ENCODE assay signal across 8 mouse cellular contexts in the genomic region with DNA sequence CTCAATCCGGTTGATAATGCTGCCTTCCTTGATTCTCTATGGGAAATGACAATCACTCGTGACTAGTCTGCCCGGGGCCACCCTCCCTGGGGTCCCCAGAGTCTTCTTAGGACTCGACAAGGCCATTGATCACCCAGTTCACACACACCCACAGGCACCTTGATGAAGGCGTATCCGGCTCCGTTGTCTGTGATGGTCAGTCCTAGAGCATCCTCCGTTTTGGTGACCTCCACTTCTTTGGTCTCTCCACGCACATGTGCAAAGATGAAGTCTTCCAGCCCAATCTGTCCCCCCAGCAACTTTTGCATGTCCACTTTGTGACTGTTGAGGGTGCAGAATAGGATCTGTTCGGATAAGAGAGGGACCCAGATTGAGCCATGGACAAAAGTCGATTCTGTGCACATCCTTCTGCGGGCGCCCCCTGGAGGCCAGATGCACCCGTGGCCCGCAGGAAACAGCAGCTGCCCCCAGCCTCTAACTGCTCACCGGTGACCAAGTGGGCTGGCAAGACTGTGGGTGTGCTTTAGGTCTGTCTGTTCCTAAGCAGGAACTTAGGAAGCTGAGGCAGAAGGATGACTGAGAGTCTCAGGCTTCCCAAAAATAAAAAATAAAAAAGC. TPM values are rescaled to one million over a fixed set of nuclear protein-coding genes. Genes with fewer than 3 reads are reported as not detected.
DNase-seq lines count a peak whose midpoint lies in the region; ATAC-seq lines count a peak whose summit lies in the region.

No protein-coding gene starts in this region.

- no peak for ATAC-seq in kidney, embryonic 15.5 days (replicated peaks; ENCODE audit: low FRiP score)
- 0 out of 2 replicates have a peak, but pooled peaks have one; percentile 16 for ATAC-seq in megakaryocyte-erythroid progenitor cell, adult 5-6 weeks (replicated peaks; ENCODE audit: low FRiP score, low TSS enrichment, poor library complexity, severe bottlenecking)

- H3K27me3 ChIP-seq in kidney, embryonic 15.5 days: peaks cover 63% of the 10 kb centered on the region

- peak; percentile 63 for DNase-seq in heart, adult 8-10 months (ENCODE audit: low spot score)
- DNase-seq in heart, postnatal 25 days (ENCODE audit: low spot score): no peak
- peak; percentile 69 for DNase-seq in 3T3-L1 (ENCODE audit: low read depth, low spot score)
- DNase-seq in MN1 (ENCODE audit: low spot score): peak; percentile 55
- peak; percentile 72 to 76 for DNase-seq in cerebellum, postnatal 36 days
- no peak for DNase-seq in ovary, adult 18-20 months (ENCODE audit: low spot score)

- peaks cover 35% of the 10 kb centered on the region for H3K4me1 ChIP-seq in kidney, embryonic 15.5 days

- H3K9me3 ChIP-seq in kidney, embryonic 15.5 days (replicated peaks): no peaks in the 10 kb centered on the region

- no peak overlapping the region for H3K4me3 ChIP-seq in kidney, embryonic 15.5 days (replicated peaks)

- 0 out of 2 replicates have a peak, but pooled peaks cover 7% of the 10 kb centered on the region for H3K36me3 ChIP-seq in kidney, embryonic 15.5 days

- WGBS in kidney, embryonic 15.5 days: 35% methylated on average over 16 of the region's 16 CpGs

- H3K4me2 ChIP-seq in kidney, embryonic 15.5 days: peak overlapping the region; percentile 2; the same call in 1 of the 2 replicates

- intact Hi-C loops in heart, postnatal 25 days (cut with DNase I): loop anchor here (2.0 kb wide), 1 partner anchor 51 kb away; a partner anchor contains a TSS

- no peak overlapping the region for H3K27ac ChIP-seq in kidney, embryonic 15.5 days

- no peak overlapping the region for H3K9ac ChIP-seq in kidney, embryonic 15.5 days

RNA-seq across cellular contexts. Expression of a gene that starts 1.6 kb away (rescaled TPM):
- 1 to 10 TPM; 4.1 to 6.6 (median 5.2) TPM for total RNA-seq in heart, adult 8-10 months (2022)
- 1 to 10 TPM; 4.8 to 5.4 TPM for total RNA-seq in heart, postnatal 25 days (2021)
- polyA plus RNA-seq in kidney, embryonic 15.5 days (2015; fragmentation: Nextera tagmentation; extraction: Ambion mirVana): 0.08 TPM in 1 of 2 replicates, not detected in the other
- total RNA-seq in megakaryocyte-erythroid progenitor cell, adult 5-6 weeks (2014; fragmentation: Nextera tagmentation): not detected in 2 replicates
- not detected in 2 replicates for total RNA-seq in megakaryocyte-erythroid progenitor cell, adult 5-6 weeks (2017)

RNA-seq across cellular contexts. Expression of a gene that starts 8.8 kb away (rescaled TPM):
- total RNA-seq in heart, adult 8-10 months (2022): 10 to 100 TPM; 52.4 to 61.2 (median 57.1) TPM
- 10 to 100 TPM; 68.7 to 70.2 TPM for total RNA-seq in heart, postnatal 25 days (2021)
- polyA plus RNA-seq in kidney, embryonic 15.5 days (2015; fragmentation: Nextera tagmentation; extraction: Ambion mirVana): 87.0 and 94.6 TPM in 2 replicates
- 25.7 and 37.6 TPM in 2 replicates for total RNA-seq in megakaryocyte-erythroid progenitor cell, adult 5-6 weeks (2014; fragmentation: Nextera tagmentation)
- 44.2 and 61.1 TPM in 2 replicates for total RNA-seq in megakaryocyte-erythroid progenitor cell, adult 5-6 weeks (2017)

RNA-seq across cellular contexts. Expression of a gene that starts 12.9 kb away (rescaled TPM):
- total RNA-seq in heart, adult 8-10 months (2022): 1 to 10 TPM; 2.7 to 5.4 (median 3.5) TPM
- 1 to 10 TPM; 4.8 to 5.7 TPM for total RNA-seq in heart, postnatal 25 days (2021)
- polyA plus RNA-seq in kidney, embryonic 15.5 days (2015; fragmentation: Nextera tagmentation; extraction: Ambion mirVana): 14.4 and 18.3 TPM in 2 replicates
- 0.66 and 2.3 TPM in 2 replicates for total RNA-seq in megakaryocyte-erythroid progenitor cell, adult 5-6 weeks (2014; fragmentation: Nextera tagmentation)
- 0.52 TPM in 1 of 2 replicates, not detected in the other for total RNA-seq in megakaryocyte-erythroid progenitor cell, adult 5-6 weeks (2017)

RNA-seq across cellular contexts. Expression of a gene that starts 15.8 kb away (rescaled TPM):
- total RNA-seq in heart, adult 8-10 months (2022): 10 to 100 TPM in 1 of 4 experiments, 1 to 10 TPM in 3; 9.2 to 11.4 (median 9.8) TPM
- total RNA-seq in heart, postnatal 25 days (2021): 10 to 100 TPM; 12.5 to 13.7 TPM
- polyA plus RNA-seq in kidney, embryonic 15.5 days (2015; fragmentation: Nextera tagmentation; extraction: Ambion mirVana): 10.3 and 11.5 TPM in 2 replicates
- total RNA-seq in megakaryocyte-erythroid progenitor cell, adult 5-6 weeks (2014; fragmentation: Nextera tagmentation): 15.7 and 16.4 TPM in 2 replicates
- 13.9 and 14.1 TPM in 2 replicates for total RNA-seq in megakaryocyte-erythroid progenitor cell, adult 5-6 weeks (2017)

RNA-seq across cellular contexts. Expression of a gene that starts 20.5 kb away (rescaled TPM):
- total RNA-seq in heart, adult 8-10 months (2022): 10 to 100 TPM; 14.4 to 19.2 (median 16.3) TPM
- total RNA-seq in heart, postnatal 25 days (2021): 10 to 100 TPM; 13.5 to 16.6 TPM
- polyA plus RNA-seq in kidney, embryonic 15.5 days (2015; fragmentation: Nextera tagmentation; extraction: Ambion mirVana): 38.8 and 44.2 TPM in 2 replicates
- 26.4 and 46.2 TPM in 2 replicates for total RNA-seq in megakaryocyte-erythroid progenitor cell, adult 5-6 weeks (2014; fragmentation: Nextera tagmentation)
- total RNA-seq in megakaryocyte-erythroid progenitor cell, adult 5-6 weeks (2017): 30.4 and 33.4 TPM in 2 replicates

Comparison
In these comparisons a context has a peak if more than half of its experiments do, and no peak if none do; other contexts are left out.
1. DNase-seq: peak in heart, adult 8-10 months (single experiment), 3T3-L1 (single experiment), MN1 (single experiment) and cerebellum, postnatal 36 days (2 of 2); none in heart, postnatal 25 days (single experiment) and ovary, adult 18-20 months (single experiment).
2. RNA of a gene that starts 1.6 kb away (total RNA-seq): 4.1 to 6.6 TPM in heart, adult 8-10 months and 4.8 to 5.4 TPM in heart, postnatal 25 days; not detected in megakaryocyte-erythroid progenitor cell, adult 5-6 weeks; every median in the first group is over 4 times any median in the second.